Mouse (Mus musculus) A20 (cell line): ENCODE data around the gene Gars.

Experiments used
- DNase-seq: peaks from one replicate; pipeline ENCODE4 v3.0.0-alpha.2; 2011; ENCODE audit warnings: low read depth, low spot score

Gene Gars

GRCm38 (mm10) chr6:55093431-55094146 lies 55.8 kb downstream of the Gars start:
- DNase-seq, result no peak

- no peak for DNase-seq
Measured at GRCm38 (mm10) chr6:55098030-55098429, 60.2 kb downstream of the Gars start.

GRCm38 (mm10) chr6:55098603-55099002 lies 60.8 kb downstream of the Gars start:
- DNase-seq, result no peak

GRCm38 (mm10) chr6:55108358-55108757 lies 70.6 kb downstream of the Gars start:
- peak; percentile 56 for DNase-seq

- no peak for DNase-seq
Measured at GRCm38 (mm10) chr6:55117325-55118109, 79.7 kb downstream of the Gars start.

- DNase-seq, result no peak
Measured at GRCm38 (mm10) chr6:55123056-55123455, 85.2 kb downstream of the Gars start.

- DNase-seq, result no peak
Measured at GRCm38 (mm10) chr6:55126576-55126975, 88.8 kb downstream of the Gars start.

- no peak for DNase-seq
Measured at GRCm38 (mm10) chr6:55128391-55128790, 90.6 kb downstream of the Gars start.
